Mouse (Mus musculus): ENCODE measurements around the gene Pvalb.

Gene Pvalb

DNA sequence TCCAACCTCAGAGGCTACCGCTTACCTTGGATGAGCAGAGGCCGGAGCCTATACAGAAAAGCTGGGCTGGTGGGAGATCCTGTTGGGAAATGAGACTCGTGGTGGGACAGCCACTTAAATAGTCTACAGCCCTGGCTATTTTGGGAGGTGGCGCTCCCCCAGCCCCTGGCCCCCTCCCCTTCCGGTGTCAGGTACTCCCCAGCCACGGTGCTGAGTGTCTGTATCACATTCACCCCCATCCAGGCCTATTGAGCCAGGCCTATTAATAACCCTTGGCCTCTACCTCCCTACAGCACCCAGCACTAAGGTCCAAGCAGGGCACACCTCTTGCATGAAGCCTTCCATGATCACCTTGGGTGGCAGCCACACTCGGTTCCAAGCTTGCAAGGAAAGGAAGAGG, at the start of gene Pvalb:
TSS of gene Pvalb (minus strand) at position 89 of the 400 bp plus-strand sequence.
- in situ Hi-C loops (cut with MboI; ENCODE audit: unreplicated experiment in 2 of 2): no loop called here

DNA sequence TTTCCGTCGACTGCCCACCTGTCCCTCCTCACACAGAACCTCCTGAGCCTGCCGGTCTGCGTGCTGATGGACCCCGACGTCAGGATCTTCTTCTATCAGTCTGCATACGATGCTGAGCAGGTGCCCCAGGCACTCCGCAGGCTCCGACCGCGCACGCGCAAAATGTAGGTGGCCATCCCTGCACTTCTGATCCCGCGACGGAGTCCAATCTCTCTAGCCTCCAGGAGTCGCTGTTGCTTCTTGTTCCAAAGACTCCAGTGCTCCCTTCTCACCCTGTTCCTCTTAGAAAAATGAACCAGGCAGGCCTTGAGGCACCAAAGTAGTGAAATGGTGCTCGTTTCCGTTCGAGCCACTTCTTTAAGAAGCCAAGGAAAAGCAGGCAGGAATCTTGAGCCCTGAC, 48.6 kb upstream of the Pvalb start:
- in situ Hi-C loops (cut with MboI; ENCODE audit: unreplicated experiment in 2 of 2): loop anchor here in 1 of 2 experiments (5.0 kb wide), 1 partner anchor 83 kb away; no protein-coding TSS in a partner anchor

DNA sequence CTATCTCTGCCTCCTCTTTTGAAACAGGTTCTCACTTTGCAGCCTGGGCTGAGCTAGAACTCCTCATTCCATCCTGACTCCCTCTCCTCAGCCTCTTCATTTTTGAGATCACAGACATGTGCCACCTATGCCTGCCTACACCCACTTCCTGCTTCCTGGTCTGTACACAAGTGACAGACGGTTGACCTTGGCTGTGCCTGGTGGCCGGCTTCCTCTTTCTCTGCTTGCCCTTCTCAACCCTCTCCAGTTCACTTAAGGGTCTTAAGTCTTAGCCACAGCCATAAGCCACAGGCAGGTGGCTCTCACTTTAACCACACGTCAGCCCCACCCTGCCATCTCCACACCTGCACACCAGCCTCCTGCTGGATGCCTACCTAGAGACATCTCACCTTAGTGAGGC, 42.2 kb upstream of the Pvalb start:
- in situ Hi-C loops (cut with MboI; ENCODE audit: unreplicated experiment in 2 of 2): loop anchor here (5.0 to 10.0 kb wide), 3 partner anchors 79 to 314 kb away; partner anchors contain the start of genes Csf2rb (in 1 of the 2) and Eif3d (in 1 of the 2)

DNA sequence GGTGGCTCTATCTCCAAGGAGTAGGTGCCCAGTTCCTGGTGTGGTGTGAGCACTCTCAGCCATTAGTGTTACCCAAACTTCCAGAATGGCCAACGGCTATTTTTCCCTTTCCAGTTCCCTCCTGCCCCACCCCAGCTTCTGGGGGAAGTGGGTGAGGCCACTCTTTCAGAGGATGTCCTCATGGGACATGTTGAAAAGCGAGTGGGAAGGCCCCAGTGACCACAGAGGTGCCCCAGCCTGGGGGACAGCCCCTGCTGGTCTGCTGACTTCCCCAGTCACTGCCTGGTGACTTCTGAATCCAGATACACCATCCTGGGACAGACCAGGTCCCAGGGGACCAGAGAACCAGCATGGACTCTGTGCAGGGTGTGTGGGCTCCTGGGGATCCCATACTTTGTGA, 41.5 kb upstream of the Pvalb start:
- in situ Hi-C loops (cut with MboI; ENCODE audit: unreplicated experiment in 2 of 2): loop anchor here (5.0 to 10.0 kb wide), 3 partner anchors 80 to 313 kb away; partner anchors contain the start of genes Csf2rb (in 1 of the 2) and Eif3d (in 1 of the 2)

DNA sequence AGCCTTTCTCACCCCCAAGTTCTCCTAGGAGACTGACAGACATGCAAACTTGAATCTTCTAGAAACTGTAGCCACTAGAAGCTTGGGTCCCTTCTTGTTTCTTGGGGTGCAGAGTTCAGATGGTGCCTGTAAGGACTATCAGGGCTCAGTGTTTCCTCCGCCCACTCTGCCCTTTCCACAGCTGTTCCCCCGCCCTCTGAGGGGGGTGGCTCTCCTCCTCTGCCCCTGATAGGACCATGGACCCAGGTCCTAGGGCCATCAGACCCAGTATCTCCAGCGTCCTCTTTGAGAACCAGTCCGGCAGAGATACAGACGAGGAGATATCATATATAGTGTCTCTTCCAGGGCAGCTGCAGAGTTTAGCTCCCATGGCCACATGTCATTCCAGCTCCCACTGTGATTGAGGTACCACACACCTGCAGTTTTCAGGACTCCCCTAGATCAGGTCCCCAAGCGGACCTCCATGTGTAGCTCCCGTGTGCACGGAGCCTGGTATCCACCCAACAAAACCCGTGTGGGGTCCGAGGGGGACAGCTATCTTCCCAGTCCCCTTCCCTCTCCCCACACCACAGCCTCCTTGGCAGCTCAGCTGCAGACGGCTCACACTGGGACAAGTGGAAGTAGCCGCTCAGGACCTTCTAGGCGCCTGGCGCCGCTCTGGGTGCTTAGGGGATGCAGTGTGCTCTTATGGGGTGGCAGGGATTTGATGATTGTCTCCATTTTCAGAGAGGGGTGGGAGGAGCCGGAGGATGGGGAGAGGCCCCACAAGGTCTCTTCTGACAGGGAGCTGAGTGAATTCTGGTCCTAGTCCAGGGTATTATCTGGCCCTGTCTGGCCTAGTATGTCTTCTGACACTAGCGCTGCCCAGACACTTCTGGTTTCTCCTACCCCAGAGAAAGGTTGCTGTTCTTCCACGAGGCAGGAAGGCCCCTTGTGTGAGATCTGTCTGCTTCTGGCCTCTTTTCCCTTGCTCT, 40.2 kb upstream of the Pvalb start:
- in situ Hi-C loops (cut with MboI; ENCODE audit: unreplicated experiment in 2 of 2): loop anchor here (5.0 to 10.0 kb wide), 3 partner anchors 81 to 312 kb away; partner anchors contain the start of genes Csf2rb (in 1 of the 2) and Eif3d (in 1 of the 2)

DNA sequence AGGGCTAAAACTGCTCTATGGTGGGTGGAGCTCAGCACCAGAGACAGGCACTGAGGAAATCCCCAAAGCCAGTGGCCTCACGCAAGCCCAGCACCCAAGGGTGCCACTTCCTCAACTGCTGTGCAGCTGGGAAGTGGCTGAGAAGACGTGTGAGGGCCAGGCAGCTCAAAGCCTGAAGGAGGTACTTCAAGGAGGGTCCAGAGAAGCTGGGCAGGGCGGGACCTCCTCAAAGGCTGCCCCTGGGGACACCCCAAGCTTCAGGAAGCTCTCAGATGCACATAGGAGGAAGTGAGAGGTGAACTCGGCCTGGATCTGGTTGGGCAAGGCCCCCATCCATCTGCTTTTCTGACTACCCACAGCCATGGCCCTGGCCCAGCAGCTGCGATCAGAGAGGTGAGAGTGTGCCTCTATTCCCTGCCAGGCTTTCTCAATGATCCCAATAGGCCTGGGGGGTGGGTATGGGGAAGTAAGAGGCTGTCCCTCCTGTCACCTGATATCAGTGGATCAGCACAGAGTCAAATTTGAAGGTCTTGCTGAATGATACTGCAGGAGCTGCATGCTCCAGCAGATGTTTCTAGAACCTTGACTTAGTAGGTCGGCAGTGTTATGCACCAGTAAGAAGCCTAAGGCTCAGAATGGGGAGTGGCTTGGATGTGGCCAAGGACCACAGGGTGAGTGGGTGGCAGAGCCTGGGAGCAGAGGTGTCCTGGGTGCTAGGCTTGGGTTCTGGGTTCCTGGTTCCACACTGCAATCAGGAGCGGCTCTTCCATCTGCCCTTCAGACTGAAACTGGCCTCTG, 38.7 kb upstream of the Pvalb start, which contains the start of gene Ncf4:
TSS of gene Ncf4 (plus strand) at position 107 of the 798 bp plus-strand sequence.
- in situ Hi-C loops (cut with MboI; ENCODE audit: unreplicated experiment in 2 of 2): loop anchor here (5.0 to 10.0 kb wide), 3 partner anchors 82 to 310 kb away; partner anchors contain the start of genes Csf2rb (in 1 of the 2) and Eif3d (in 1 of the 2)

DNA sequence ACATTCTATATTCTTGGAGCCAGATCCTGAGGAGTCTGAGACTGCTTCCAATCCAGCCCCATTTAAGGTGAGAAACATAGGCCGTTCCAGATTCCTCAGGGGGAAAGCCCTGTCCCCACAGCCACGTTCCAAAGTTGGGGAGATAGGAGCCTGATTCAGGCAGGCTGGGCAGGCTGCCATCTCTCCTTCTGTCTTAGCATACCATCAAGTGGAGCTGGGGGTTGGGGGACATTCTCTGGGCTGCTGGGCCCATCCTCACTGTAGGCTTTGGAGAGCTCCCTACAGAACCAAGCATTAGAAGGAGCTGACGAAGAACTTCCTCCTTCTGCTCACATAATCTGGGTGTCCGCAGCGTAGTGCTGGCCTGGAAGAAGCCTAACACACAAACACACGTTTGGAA, 37.6 kb upstream of the Pvalb start:
- in situ Hi-C loops (cut with MboI; ENCODE audit: unreplicated experiment in 2 of 2): loop anchor here (10.0 kb wide), 2 partner anchors 269 to 309 kb away; partner anchors contain the start of gene Eif3d (in 1 of the 2)

DNA sequence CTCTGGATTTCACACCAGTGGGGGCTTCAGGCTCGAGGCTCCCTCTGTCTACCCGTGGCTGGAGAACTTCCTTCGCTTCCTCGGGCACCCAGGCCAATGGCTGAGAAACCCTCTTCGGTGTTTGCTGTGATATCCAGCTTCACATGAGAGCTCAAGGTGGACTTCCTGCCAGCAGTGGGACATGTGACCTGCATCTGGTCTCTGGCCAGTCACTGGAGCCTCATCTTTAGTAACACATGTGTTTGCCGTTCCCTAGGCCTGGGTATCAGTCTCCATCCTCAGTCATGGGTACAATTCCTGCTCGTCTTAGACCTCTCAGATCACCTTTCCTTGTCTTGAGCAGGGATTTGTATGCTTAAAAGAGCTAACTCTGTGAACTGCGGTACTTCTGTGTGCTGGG, 36.9 kb upstream of the Pvalb start:
- in situ Hi-C loops (cut with MboI; ENCODE audit: unreplicated experiment in 2 of 2): loop anchor here (10.0 kb wide), 2 partner anchors 268 to 308 kb away; partner anchors contain the start of gene Eif3d (in 1 of the 2)

DNA sequence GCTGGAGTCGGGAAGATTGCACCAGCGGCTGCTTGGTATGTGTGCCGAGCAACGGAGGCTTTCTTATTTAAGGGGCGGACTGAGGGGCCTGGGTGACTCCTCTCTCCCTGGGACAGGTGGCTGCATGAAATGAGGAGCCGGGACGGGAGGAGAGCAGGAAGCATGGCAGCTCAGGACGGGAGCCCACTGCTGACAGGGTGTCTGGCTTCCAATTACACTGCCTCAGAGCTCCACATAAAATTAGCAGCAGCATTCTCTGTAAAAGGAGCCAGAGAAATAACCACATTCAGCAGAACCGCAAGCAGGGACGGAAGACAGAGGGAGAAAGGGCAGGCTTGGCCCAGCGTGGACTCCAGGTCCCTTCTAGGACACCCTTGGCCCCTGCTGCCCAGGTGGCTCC, 35.1 kb upstream of the Pvalb start:
- in situ Hi-C loops (cut with MboI; ENCODE audit: unreplicated experiment in 2 of 2): loop anchor here (10.0 kb wide), 2 partner anchors 267 to 307 kb away; partner anchors contain the start of gene Eif3d (in 1 of the 2)

DNA sequence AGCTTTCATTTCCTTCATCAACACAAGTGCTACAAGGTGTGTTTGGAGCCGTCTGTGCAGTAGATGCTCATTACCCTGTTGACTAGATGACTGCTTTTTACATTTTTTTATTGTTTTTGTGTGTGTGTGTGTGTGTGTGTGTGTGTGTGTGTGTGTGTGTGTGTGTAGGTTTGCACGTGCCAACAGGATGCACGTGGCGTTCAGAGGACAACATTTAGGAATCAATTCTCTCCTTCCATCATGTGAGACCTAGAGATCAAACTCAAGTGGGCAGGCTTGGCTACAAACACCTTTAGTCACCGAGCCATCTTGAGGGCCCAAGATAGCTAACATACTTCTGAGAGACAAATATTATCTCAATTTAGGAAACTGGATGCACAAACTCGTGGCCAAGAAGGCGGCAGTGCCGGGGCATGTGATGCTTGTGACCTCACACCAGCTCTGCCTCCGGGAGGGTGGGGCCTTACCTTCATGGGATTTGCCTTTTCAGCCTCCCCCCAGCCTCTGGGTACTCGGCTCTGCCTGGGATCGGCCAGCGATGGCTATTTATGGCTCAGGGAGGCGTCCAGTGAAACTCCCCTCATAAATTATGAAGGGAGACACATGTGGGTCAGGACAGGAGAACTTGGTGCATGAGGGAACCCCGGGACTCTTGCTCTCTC, 33.9 kb upstream of the Pvalb start:
- in situ Hi-C loops (cut with MboI; ENCODE audit: unreplicated experiment in 2 of 2): loop anchor here (5.0 to 10.0 kb wide), 3 partner anchors 58 to 305 kb away; partner anchors contain the start of gene Eif3d (in 1 of the 2)

DNA sequence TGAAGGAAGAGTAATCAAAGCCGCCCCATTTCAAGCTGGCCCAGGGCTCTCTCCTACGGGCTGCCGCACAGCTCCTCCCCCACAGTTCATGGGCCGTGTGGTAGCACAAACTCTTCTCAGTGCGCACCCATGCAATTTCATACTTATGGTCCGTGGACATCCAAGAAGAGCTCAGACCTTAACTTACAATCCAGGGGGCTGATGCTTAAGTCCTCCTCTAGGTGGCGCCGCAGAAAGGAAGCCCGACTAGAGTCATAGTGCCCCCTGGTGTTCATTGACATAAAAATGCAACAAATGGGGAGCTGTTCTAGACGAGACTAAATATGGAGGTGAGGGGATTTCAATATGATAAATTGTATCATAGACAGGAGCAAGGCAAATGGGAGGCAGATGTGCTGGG, 33.3 kb upstream of the Pvalb start:
- in situ Hi-C loops (cut with MboI; ENCODE audit: unreplicated experiment in 2 of 2): loop anchor here (5.0 kb wide), 1 partner anchor 57 kb away; no protein-coding TSS in a partner anchor

DNA sequence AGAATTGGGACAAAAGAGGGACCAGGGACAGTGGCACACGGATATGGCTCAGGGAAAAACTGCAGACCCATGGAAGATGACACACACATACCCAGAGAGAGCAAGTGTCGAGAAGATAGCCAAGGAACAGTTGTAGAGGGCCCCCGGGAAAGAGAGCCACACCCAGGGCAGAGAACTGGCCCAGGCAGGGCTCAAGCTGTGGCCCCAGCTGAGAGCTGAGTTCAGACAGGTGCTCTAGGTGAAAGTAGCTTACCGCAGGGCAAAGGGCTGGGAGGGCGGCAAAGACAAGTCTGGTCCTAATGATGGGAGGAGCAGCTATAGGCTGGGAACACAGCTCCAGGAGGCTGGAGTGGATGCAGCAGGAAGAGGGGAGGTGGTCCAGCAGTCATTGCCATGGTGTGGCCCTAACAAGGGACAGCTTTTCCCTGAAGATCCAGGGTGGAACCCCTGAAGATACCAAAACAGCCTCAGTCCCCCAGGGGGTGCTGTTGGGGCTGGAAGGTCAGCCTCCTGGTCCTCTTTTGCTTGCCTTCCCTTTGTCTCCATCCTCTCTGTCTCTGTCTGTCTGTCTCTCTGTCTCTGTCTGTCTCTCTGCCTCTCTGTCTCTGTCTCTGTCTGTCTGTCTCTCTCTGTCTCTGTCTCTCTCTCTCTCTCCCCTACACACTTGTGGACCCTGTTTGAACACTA, 28.8 kb upstream of the Pvalb start:
- in situ Hi-C loops (cut with MboI; ENCODE audit: unreplicated experiment in 2 of 2): loop anchor here (5.0 kb wide), 1 partner anchor 53 kb away; no protein-coding TSS in a partner anchor

DNA sequence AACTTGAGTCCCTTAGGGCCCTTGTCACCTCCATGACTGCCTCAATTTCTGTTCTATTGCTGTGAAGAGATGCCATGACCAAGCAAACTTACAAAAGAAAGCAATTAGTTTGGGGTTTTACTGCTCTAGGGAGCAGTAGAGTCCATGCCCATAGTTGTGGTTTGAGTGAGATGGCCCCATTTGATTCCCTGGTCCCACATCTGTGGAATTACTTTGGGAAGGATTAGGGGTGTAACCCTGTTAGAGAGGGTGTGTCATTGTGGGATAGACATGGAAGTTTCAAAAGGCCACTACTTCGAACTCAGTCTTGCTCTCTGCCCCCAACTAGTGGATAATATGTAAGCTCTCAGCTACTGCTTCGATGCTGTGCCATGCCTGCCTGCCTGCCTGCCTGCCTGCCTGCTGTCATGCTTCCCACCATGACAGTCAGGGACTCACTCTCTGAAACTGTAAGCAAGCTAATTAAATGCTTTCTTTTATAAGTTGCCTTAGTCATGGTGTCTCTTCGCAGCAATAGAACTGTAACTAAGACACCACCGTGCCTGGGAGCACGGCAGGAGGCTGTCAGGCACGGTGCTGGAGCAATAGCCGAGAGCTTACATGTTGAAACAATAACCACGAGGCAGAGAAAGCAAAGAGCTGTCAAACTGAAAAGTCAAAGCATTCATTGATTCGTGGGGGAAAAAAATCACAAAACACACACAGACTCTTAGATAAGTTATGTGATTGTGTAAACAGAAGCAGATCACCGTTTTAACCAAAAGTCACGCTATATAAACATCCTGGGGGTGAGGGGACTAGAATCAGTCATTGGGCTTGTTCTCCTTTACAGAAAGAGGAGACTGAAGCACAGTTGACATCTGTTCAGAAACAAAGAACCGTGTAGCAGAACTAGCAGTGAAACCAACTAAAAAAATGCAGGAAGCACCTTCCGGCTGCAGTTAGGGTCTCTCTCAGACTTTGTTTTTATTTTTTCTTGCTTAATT, 25.4 kb upstream of the Pvalb start:
- in situ Hi-C loops (cut with MboI; ENCODE audit: unreplicated experiment in 2 of 2): no loop called here

DNA sequence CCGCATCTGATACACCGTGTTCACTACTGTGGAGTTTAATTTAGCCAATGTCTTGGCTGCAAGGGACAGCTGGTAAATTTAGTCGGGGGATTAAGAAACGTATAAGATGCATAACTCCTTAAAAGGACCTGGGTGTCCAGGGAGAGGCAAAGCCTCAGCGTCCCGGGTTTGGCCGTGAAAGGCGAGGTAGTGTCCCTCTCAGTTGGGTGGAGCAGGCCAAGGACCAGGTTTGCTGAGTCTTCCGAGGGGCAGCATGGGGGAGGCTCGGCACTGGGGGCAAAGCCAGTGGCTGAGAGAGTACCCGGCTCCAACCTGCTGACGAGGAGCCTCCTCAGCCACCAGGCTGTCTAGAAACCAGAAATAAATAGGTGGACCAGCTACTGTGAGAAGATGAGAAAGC, 21.6 kb upstream of the Pvalb start:
- in situ Hi-C loops (cut with MboI; ENCODE audit: unreplicated experiment in 2 of 2): no loop called here

DNA sequence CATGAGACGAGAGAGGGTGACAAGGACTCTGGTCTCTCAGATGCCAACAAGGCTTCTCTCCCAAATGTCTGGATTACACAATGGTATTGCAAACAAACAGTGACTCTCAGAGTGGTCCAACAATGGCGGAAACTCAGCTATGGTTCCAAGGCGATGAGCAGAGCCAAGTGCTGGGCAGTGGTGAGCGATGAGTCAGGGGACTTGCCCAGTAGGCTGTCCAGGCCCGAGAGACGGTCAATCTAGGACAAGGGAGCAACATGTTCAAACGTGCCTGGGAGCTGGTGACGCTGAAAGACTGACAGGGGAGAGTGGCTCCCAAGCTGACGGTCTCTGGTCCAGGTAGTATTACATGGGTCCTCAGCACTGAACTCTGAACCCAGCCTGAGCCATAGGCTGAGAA, 9.1 kb upstream of the Pvalb start:
- in situ Hi-C loops (cut with MboI; ENCODE audit: unreplicated experiment in 2 of 2): loop anchor here in 1 of 2 experiments (10.0 kb wide), 1 partner anchor 580 kb away; no protein-coding TSS in a partner anchor

DNA sequence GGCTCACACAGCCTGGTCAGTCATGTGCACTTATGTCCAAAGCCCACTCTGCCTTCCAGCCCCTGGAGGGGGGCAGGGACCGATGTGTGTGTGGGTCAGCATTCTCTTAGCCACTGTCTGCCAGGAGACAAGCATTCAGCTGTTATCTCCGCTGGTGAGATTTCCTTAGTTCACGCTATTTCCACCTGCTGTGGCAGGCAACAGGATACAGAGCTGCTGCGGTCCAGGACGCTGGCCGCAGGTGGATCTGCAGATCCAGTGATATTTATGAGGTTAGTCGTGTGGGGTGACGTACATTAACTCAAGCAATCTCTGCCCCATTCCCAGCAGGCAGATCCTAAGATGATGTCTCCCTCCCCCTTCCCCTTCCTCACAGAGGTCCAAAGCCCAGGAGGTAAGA, 5.2 kb upstream of the Pvalb start:
- in situ Hi-C loops (cut with MboI; ENCODE audit: unreplicated experiment in 2 of 2): loop anchor here in 1 of 2 experiments (10.0 kb wide), 1 partner anchor 583 kb away; no protein-coding TSS in a partner anchor

DNA sequence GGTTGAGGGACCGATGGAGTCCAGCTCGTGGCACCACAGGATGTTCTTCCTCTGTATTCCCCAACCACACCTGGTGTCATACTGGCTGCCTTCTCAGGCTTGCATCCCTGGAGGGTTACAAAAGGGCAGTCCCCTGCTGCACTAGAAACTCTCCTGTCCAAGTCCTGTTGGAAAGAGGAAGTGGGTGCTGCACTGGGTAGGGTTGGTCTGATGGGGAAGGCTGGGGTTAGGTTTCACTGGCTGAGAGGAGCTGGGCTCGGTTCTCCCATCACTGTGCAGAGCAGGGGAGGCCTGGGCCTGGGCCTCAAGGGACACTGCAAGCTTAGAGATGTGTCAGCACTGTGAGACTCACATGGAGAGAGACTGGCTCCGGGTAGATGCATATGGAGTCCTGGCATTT, 4.0 kb upstream of the Pvalb start:
- in situ Hi-C loops (cut with MboI; ENCODE audit: unreplicated experiment in 2 of 2): loop anchor here in 1 of 2 experiments (10.0 kb wide), 1 partner anchor 585 kb away; no protein-coding TSS in a partner anchor

DNA sequence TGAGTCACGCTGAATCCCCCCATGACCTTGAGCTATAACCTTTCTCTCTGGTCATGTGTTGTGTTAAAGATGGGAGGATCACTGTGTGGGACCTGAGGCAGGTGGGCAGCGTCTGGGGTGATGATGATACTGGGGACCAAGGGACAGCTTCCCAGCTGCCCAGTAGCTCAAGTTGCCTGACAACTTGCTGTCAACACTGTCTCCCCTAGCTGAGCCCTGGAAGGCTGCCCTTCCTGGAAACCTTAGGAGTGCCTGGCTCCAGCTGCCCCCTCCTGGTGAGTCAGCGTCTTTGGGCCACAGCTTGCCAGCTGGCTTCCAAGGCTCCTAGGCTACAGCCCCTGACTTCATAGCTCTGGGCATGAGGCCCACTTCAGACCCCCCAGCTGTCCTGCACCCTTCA, 1.0 kb downstream of the Pvalb start:
- in situ Hi-C loops (cut with MboI; ENCODE audit: unreplicated experiment in 2 of 2): no loop called here

All from v-Abl transformed pro-B cells (cell line).